In the genomic region with DNA sequence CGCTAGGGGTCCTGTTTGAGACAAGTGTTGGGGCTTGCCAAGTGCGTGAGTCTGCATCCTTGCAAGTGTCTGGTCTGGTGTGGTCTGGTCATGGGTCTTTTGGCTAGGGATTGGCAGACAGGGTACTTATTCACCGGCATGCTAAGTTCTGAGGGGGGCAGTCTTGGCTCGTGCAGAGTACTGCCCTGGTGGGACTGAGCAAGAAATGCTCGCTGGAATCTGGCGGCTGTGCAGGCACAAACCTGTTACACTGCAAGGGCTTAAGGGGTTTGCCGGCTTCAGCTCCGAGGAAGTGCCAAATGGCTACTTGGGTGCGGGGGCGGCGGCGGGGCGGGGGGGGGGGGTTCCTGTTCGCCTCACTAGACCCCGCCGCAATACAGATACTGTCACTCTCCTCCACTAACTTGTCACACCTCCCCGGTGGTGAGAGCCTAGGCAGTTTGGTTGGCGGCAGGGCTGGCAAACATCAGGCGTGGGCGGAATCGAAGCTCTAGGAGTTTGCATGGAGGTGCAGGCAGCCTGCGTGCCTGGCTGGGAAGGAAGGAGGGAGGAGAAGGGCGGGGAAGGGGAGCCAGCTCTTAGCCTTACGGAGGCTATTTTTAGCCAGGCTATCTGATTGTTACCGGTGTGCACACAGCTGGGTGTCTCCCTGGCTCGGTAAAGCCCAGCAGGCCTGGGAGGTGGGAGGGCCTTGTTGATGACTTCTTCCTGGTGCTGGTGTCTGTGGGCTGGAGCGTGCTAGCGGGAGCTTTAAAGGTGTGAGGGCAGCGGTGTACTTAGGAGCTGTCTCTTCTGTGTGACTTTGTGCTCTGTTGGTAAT, we compare ENCODE assay signal across 1 mouse cellular context.
TF ChIP-seq lines count a peak whose summit lies in the region.

No protein-coding gene starts in this region.

TF ChIP-seq in CH12.LX, 34 proteins besides CTCF, POLR2A, EP300 and RAD21:
- no peak for TF ChIP-seq JUND (conservative IDR thresholded peaks at IDR 0.05; ENCODE audit: low read depth, low read length)
- TF ChIP-seq IRF4 (IDR thresholded peaks at IDR 0.05; ENCODE audit: low read depth, low read length) = no peak
- TF ChIP-seq NRF1 (IDR thresholded peaks at IDR 0.05; ENCODE audit: low read depth, low read length) = no peak
- no peak for TF ChIP-seq KAT2A (IDR thresholded peaks at IDR 0.05; ENCODE audit: insufficient replicate concordance, low read length)
- no peak for TF ChIP-seq NELFE (IDR thresholded peaks at IDR 0.05; ENCODE audit: low read depth, low read length)
- peak; percentile 45; the same call in 1 of the 2 replicates for TF ChIP-seq TCF12 (IDR thresholded peaks at IDR 0.05; ENCODE audit: low read depth, low read length)
- TF ChIP-seq ELF1 (IDR thresholded peaks at IDR 0.05; ENCODE audit: low read depth, low read length) = peak; percentile 64; the same call in 1 of the 2 replicates
- no peak for TF ChIP-seq GABPA (IDR thresholded peaks at IDR 0.05; ENCODE audit: insufficient replicate concordance, low read depth, low read length)
- no peak for TF ChIP-seq SIN3A (IDR thresholded peaks at IDR 0.05; ENCODE audit: low read length)
- TF ChIP-seq RCOR1 (conservative IDR thresholded peaks at IDR 0.05; ENCODE audit: low read depth, low read length) = no peak
- no peak for TF ChIP-seq ZKSCAN1 (IDR thresholded peaks at IDR 0.05; ENCODE audit: borderline replicate concordance, low read depth, low read length)
- TF ChIP-seq POLR2AphosphoS2 (IDR thresholded peaks at IDR 0.05; ENCODE audit: low read depth, low read length) = no peak
- no peak for TF ChIP-seq UBTF (IDR thresholded peaks at IDR 0.05; ENCODE audit: low read depth, low read length)
- 0 out of 2 replicates have a peak, but pooled peaks have one; percentile 49 for TF ChIP-seq MAZ (IDR thresholded peaks at IDR 0.05; ENCODE audit: low read depth, low read length)
- peak; percentile 16; the same call in 1 of the 2 replicates for TF ChIP-seq BHLHE40 (IDR thresholded peaks at IDR 0.05; ENCODE audit: low read depth, low read length)
- TF ChIP-seq CHD2 (IDR thresholded peaks at IDR 0.05; ENCODE audit: low read length) = no peak
- TF ChIP-seq MAFK (IDR thresholded peaks at IDR 0.05; ENCODE audit: insufficient replicate concordance, low read length) = no peak
- TF ChIP-seq HCFC1 (IDR thresholded peaks at IDR 0.05; ENCODE audit: low read depth, low read length) = 0 out of 2 replicates have a peak, but pooled peaks have one; percentile 15
- TF ChIP-seq MEF2A (IDR thresholded peaks at IDR 0.05; ENCODE audit: borderline replicate concordance, low read depth, low read length) = peak; percentile 88
- TF ChIP-seq MYC (IDR thresholded peaks at IDR 0.05; ENCODE audit: low read depth, low read length) = no peak
- TF ChIP-seq ETS1 (conservative IDR thresholded peaks at IDR 0.05; ENCODE audit: low read depth, low read length) = peak; percentile 61
- TF ChIP-seq MXI1 (IDR thresholded peaks at IDR 0.05; ENCODE audit: low read depth, low read length) = peak; percentile 42
- TF ChIP-seq MAX (IDR thresholded peaks at IDR 0.05; ENCODE audit: low read length) = peak; percentile 87
